Mouse (Mus musculus) granulocyte monocyte progenitor cell, adult 5-6 weeks (primary cell): ENCODE data around the gene Lrba. TPM values are rescaled to one million over a fixed set of nuclear protein-coding genes. Genes with fewer than 3 reads are reported as not detected.

Experiments
- ATAC-seq: replicated peaks from 2 replicates; pipeline ENCODE4 v1.8.0; 2016; ENCODE audit warnings: mild to moderate bottlenecking, moderate TSS enrichment, inconsistent platforms; ENCODE audit not compliant: poor library complexity, severe bottlenecking
- total RNA-seq, 2 experiments: library from RNA; stranded (forward) in 1 of 2; stranded (reverse) in 1 of 2; fragments of 200-712, 200-1000 nt in 1 of 2; fragments of >200 nt in 1 of 2; fragmentation: Nextera tagmentation in 1 of 2; gene quantifications; 2 replicates each; pipeline ENCODE4 v1.2.3; 2014 to 2017

The Lrba gene
- total RNA-seq, 2 experiments from 2014 or later, result 15.8 to 19.3 TPM

DNA sequence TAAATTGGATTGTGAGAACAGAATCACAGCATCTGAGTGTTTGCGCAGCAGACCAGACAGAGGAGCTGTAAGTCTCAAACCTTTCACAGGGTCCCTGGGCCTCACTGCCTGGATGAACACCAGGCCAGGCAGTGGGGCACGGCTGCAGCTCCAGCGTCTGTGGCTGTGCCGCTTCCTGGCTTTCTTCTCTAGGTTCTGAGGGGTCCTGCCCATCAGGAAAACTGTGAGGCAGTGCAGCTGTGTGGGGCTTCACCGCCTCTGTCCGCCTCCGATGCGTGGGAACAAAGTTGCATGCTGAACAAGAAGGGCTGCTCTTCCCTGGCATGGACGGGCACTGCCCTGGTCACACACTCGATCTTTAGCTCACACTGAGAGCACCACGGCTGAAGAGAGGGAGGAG lies 560.5 kb downstream of the Lrba start:
- ATAC-seq, result no peak

- ATAC-seq, result no peak
Observed at GRCm38 (mm10) chr3:86786280-86786679, 561.8 kb downstream of the Lrba start.

GRCm38 (mm10) chr3:86786845-86787351 lies 562.4 kb downstream of the Lrba start:
- ATAC-seq, result no peak

DNA sequence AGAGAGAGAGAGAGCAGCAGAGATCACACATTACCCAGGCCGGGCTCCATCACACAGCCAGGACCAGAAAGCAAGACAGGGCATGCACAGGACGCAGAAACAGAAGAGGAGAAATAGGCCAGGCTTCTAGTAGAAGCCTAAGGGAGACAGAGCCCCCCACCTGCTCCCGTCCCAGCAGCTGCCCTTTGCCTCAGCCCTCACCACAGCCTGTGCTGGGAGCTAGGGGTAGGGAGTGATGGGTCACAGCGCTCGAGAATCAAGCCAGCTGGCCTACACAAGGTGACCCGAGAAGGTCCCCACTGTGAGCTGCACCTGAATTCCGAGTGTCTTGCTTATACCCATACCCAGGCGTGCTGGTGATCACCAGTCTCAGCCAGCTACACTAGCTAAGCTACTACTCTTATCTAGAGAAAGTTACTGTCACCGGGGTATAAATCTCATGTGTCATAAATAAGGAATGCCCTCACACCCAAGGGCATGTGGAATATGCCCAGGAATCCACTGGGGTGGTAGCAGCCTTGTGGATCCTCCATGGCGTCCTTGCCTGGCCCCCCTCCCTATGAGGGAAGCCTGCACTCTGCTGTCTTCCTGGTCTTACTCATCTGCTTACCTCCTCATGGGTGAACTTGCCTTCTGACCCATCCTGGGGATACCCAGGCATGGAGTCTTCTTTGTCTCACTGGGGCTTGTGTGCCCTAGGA lies 563.1 kb downstream of the Lrba start:
- no peak for ATAC-seq

- peak; percentile 64 for ATAC-seq
Observed at GRCm38 (mm10) chr3:86788711-86789110, 564.2 kb downstream of the Lrba start.

DNA sequence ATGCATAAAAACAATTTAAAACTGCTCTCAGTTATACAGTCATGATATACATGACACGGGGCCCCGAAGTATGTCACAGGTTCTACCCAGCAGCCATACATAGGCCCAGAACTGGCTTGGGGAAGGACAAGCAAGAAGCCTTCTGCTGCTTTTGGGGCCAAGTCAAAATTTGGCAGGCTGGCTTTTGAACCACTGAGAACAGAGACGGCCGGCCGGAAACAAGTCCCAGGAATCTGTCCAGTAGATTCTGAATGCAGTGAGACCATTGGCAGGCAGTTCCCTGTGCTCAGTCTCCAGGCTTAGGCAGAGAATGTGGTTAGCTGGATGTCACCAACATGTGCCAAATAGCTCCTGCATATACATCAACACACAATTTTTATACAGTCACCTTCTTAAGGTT lies 565.3 kb downstream of the Lrba start:
- ATAC-seq, result no peak

- no peak for ATAC-seq
Observed at GRCm38 (mm10) chr3:86793264-86793663, 568.8 kb downstream of the Lrba start.

GRCm38 (mm10) chr3:86793720-86794191 lies 569.3 kb downstream of the Lrba start:
- no peak for ATAC-seq

- ATAC-seq, result peak; percentile 82
Observed at GRCm38 (mm10) chr3:86796716-86797115, 572.2 kb downstream of the Lrba start.

DNA sequence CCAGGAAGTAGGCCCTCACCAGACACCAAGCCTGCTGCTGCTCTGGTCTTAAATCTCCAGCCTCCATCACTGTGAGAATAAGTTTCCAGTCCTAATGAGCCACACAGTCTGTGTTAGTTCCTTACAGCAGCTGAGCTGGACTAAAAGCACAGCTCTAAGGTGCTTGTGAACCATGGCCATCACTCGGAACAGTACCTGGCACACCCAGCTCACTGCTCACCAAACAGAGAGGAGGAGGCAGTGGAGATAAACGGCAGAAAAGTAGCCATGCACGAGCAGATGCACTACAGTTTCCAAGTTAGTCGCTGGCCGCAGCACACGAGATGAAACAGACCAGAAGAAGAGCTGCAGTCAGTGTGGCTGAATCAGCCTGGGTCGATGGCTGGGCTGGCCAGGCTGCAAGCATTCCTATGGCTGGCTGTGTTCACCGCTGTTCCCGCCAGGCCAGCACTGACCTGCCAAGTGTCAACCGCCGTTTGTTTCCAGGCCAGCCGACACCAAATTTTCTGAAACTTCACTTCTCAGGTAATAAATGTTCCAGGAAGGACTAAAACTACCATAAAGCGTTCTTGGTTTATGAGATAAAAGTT lies 573.5 kb downstream of the Lrba start:
- ATAC-seq, result no peak

DNA sequence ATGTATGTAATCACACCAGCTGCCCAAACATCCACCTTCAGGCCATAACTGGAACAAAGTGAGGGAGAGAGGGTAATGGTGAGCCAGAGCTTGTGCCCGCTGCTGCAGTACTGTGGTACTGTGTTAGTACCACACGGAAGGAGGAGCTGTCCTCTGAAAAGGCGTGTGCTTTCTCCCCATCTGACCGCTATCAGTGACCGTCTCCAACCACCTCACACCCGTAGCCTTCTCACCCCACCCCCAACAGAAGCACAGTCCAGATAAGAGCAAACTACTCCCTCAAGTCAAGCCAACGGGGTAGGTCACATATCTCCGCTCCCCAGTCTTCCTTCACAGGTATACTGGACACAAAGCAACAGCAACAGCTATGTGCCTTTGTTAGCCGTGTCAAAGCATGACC lies 574.6 kb downstream of the Lrba start:
- no peak for ATAC-seq

DNA sequence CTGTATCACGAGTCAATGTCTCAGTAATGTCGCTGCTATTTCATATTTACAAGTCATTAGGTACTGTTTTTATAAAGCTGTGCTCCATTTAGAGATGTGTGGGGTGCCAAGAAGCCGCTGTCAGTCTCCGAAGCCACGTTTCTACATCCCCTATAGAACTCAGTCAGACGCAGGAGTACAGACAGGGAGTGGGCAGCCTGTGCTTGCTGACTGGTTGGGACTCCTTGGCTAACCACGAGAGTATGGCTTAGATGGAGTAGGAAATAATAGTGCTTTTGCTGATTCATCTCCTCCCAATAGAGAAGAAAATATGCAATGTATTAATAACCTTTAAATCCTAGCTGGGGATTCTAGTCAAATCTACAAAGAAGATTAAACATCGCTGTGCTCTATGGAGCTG lies 576.4 kb downstream of the Lrba start:
- ATAC-seq, result no peak

DNA sequence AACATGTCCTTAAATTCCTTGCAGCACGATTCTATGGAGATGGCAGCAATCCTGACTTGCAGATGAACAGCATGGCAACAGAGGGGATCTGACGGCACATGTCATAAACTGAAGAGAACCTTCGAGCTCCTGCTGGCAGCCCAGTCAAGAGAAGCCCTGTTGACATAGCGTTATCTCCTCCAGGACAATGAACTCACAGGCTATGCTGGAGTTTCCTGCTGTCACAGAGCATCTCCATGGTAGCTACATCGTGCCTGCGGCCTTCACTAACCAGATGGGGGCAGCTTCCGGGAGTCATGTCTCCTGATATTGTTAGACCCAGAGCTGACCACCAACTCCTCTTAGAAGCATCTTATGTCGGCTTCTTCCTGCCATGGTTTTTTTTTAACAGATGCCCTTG lies 578.3 kb downstream of the Lrba start:
- no peak for ATAC-seq

- no peak for ATAC-seq
Observed at GRCm38 (mm10) chr3:86804265-86804664, 579.8 kb downstream of the Lrba start.

DNA sequence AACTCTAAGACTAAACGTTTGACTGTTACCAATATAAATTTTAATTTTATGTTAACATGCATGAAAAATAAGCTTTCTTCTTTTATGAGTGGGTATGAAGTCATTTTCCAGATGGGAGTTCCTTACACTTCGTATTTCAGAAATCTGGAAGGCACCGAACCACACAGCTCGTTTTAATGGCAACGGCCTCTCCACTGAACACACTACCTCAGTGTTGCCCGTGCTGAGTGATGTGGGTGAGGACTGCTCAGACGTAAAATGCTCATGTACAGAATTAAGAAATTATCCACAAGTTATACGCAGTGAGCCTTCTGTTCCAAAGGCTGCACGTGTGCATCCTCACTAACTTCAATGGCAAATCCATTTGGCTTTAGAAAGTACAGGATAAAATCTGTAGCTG lies 582.4 kb downstream of the Lrba start:
- no peak for ATAC-seq

GRCm38 (mm10) chr3:86807750-86808467 lies 583.4 kb downstream of the Lrba start:
- ATAC-seq, result peak; percentile 58

- no peak for ATAC-seq
Observed at GRCm38 (mm10) chr3:86809199-86809598, 584.7 kb downstream of the Lrba start.

DNA sequence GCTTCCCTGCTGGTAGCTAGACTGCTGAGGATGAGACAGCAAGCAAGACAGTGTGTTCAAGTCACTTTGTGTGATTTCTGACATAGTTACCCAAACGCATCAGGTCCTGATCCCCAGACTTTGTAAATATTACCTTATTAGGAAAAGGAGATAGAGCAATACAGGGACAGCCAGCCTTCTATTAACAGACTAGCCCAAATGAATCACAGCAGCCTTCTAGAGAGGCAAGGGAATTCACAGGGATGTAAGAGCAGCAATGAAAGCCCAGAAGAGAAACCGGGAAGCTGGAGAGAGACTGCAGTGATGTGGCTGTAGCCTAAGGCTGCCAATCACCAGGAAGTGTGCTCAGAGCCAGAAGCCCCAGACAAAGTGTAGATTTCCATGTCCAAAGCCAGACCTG lies 585.2 kb downstream of the Lrba start:
- ATAC-seq, result no peak

DNA sequence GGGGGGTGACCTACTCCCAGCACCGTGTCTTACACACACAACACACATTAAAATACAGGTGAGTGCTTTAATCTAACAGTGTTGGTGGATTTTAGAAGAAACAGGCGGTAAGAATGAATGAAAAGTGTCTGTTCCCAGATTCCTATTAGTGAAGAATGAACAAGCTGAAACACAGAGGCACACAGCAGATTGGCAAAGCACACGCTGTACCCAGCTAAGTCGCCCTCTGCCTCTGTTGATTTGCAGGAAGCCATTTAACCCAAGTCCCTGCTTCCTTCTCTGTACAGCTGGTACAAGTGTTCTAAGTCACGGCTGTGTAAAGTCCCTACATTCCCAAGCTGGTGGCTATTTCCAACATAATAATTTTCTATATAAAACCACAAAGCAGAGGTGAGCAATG lies 586.4 kb downstream of the Lrba start:
- no peak for ATAC-seq

- peak; percentile 98 for ATAC-seq
Observed at GRCm38 (mm10) chr3:86812689-86813088, 588.2 kb downstream of the Lrba start.

DNA sequence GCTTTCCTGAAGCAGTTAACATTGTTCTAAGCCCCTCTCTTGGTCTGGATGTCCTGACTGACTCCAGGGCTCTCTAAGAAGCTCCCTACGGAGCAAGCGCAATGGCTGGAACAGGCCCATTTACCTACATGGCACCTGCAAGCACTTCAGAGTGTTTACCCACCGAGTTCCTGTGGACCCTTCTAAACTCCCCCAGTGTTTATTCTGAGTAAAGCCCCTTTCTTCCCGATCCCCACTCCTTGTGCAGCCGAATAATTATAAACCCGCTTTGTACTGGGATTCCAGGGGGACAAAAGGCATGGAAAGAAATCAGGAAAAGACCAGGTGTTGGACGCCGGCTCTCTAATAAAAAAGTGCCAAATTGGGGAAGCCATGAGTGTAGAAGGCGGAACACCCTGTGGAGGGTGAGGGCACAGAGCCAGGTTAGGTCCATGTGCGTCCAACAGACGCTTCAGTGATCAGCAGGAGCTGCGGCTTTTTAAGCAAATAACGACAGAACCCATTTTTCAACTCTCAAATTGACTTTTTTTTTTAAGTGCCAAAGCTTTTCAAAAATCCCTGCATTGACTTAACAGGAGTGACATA lies 593.6 kb downstream of the Lrba start:
- ATAC-seq, result no peak
